In the genomic region with DNA sequence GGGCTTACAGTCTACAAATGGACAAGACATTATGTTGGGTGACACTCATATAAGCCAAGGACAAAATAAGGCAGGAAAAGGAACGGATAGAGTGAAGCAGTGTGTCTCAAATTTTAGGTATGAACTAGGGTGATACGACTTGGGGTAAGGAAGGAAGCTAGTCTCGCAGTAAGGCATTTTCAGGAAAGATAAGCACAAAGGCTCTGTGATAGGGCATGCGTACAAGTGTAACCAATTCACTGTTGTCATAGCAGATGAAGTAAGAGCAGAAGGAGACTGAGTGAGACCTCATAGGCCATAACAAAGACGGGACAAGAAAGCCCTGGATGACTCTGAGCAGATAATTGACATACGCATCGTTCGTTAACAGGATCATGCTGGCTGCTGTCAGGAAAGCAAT, we compare ENCODE assay signal across 28 mouse cellular contexts. TPM values are rescaled to one million over a fixed set of nuclear protein-coding genes. Genes with fewer than 3 reads are reported as not detected.
DNase-seq lines count a peak whose midpoint lies in the region; ATAC-seq lines count a peak whose summit lies in the region.
"Had no signal": no experiment of that assay in that cellular context is flagged by ENCODE, and none has a peak within 500 bp of the region (broad histone marks: within the 10 kb centered on the region; RNA-seq: fewer than 3 reads in every experiment).

No protein-coding gene starts in this region.

- peaks cover 65% of the 10 kb centered on the region for H3K36me3 ChIP-seq in liver, embryonic 12.5 days
- H3K36me3 ChIP-seq in liver, embryonic 16.5 days (ENCODE audit: control insufficient read depth, insufficient read depth): no peaks in the 10 kb centered on the region; the same call in 1 of the 2 replicates

- no peak overlapping the region for H3K4me2 ChIP-seq in liver, embryonic 12.5 days
- no peak overlapping the region for H3K4me2 ChIP-seq in liver, embryonic 16.5 days (ENCODE audit: low read depth, low read length)
- H3K4me2 ChIP-seq: embryonic facial prominence, embryonic 12.5 days; embryonic facial prominence, embryonic 15.5 days; forebrain, embryonic 12.5 days; forebrain, embryonic 15.5 days; heart, embryonic 13.5 days; hindbrain, embryonic 14.5 days had no signal

- H3K27me3 ChIP-seq in liver, embryonic 12.5 days (replicated peaks): no peaks in the 10 kb centered on the region
- H3K27me3 ChIP-seq in liver, embryonic 16.5 days (ENCODE audit: control insufficient read depth, insufficient read depth, low read depth, low read length): no peaks in the 10 kb centered on the region
- H3K27me3 ChIP-seq: embryonic facial prominence, embryonic 12.5 days; embryonic facial prominence, embryonic 15.5 days; forebrain, embryonic 12.5 days; forebrain, embryonic 15.5 days; heart, embryonic 13.5 days had no signal

- ATAC-seq in liver, embryonic 12.5 days: peak; percentile 67
- peak; percentile 95 for ATAC-seq in common myeloid progenitor, adult 5-6 weeks (replicated peaks; ENCODE audit: low read depth, poor library complexity, severe bottlenecking)
- ATAC-seq in liver, embryonic 16.5 days (ENCODE audit: low read depth): peak; percentile 35; the same call in 1 of the 2 replicates
- ATAC-seq: activated CD4-positive, CD25-positive, alpha-beta regulatory T cell, adult 4 months; CD4-positive, CD25-positive, alpha-beta regulatory T cell, adult 4 months; forebrain, embryonic 15.5 days; hindbrain, postnatal 0 days had no signal

- 48% methylated on average over 8 of the region's 8 CpGs for WGBS in liver, embryonic 12.5 days (ENCODE audit: insufficient replicate concordance)
- 39% methylated on average over 8 of the region's 8 CpGs for WGBS in liver, embryonic 16.5 days (ENCODE audit: insufficient replicate concordance)

- no peak overlapping the region for H3K9ac ChIP-seq in liver, embryonic 12.5 days
- no peak overlapping the region for H3K9ac ChIP-seq in liver, embryonic 16.5 days (ENCODE audit: low read depth, low read length)
- H3K9ac ChIP-seq: embryonic facial prominence, embryonic 12.5 days; embryonic facial prominence, embryonic 15.5 days; forebrain, embryonic 12.5 days; forebrain, embryonic 15.5 days; heart, embryonic 13.5 days; hindbrain, embryonic 14.5 days had no signal

- no peaks in the 10 kb centered on the region for H3K9me3 ChIP-seq in liver, embryonic 12.5 days (replicated peaks)
- H3K9me3 ChIP-seq in liver, embryonic 16.5 days (replicated peaks; ENCODE audit: control insufficient read depth, low read length): no peaks in the 10 kb centered on the region
- H3K9me3 ChIP-seq: embryonic facial prominence, embryonic 12.5 days; embryonic facial prominence, embryonic 15.5 days; forebrain, embryonic 12.5 days; forebrain, embryonic 15.5 days; heart, embryonic 10.5 days; heart, embryonic 13.5 days had no signal

- no peak overlapping the region for H3K4me3 ChIP-seq in liver, embryonic 12.5 days
- H3K4me3 ChIP-seq in liver, embryonic 16.5 days (ENCODE audit: low read depth, low read length): no peak overlapping the region
- H3K4me3 ChIP-seq: embryonic facial prominence, embryonic 12.5 days; embryonic facial prominence, embryonic 15.5 days; forebrain, embryonic 12.5 days; forebrain, embryonic 15.5 days; heart, adult 2 months; heart, embryonic 10.5 days; heart, embryonic 13.5 days had no signal

- DNase-seq in liver (no peak), 416B (ENCODE audit: low read depth) (peak; percentile 22)
- DNase-seq in frontal cortex, postnatal 25 days (ENCODE audit: low spot score in 2 of 2): no peak
- no peak for DNase-seq in thymus, adult 18-20 months
- no peak for DNase-seq in testis, postnatal 14 days (ENCODE audit: low spot score)
- DNase-seq: adrenal gland, adult 8-10 months; adrenal gland, postnatal 36 days; cerebellum, adult 18-20 months; cerebellum, adult 9-10 months; cerebellum, postnatal 14 days; gastrocnemius, postnatal 10 days; gastrocnemius, postnatal 36 days; heart, adult 2 months; heart, postnatal 14 days; heart, postnatal 4 days had no signal

- no peak overlapping the region for H3K27ac ChIP-seq in liver, embryonic 12.5 days
- H3K27ac ChIP-seq in liver, embryonic 16.5 days (ENCODE audit: low read length): no peak overlapping the region
- H3K27ac ChIP-seq: embryonic facial prominence, embryonic 12.5 days; embryonic facial prominence, embryonic 15.5 days; forebrain, embryonic 12.5 days; forebrain, embryonic 15.5 days; heart, adult 2 months; heart, embryonic 10.5 days; heart, embryonic 13.5 days; hindbrain, embryonic 14.5 days; hindbrain, postnatal 0 days had no signal

- peaks cover 3% of the 10 kb centered on the region; the same call in 1 of the 2 replicates for H3K4me1 ChIP-seq in liver, embryonic 12.5 days
- H3K4me1 ChIP-seq in liver, embryonic 16.5 days (ENCODE audit: control insufficient read depth, low read depth, low read length): no peaks in the 10 kb centered on the region
- H3K4me1 ChIP-seq: embryonic facial prominence, embryonic 12.5 days; embryonic facial prominence, embryonic 15.5 days; forebrain, embryonic 12.5 days; forebrain, embryonic 15.5 days; heart, embryonic 10.5 days; heart, embryonic 13.5 days had no signal

RNA-seq across cellular contexts. Expression of a gene that starts 20.9 kb away (rescaled TPM):
- 18.0 and 21.2 TPM in 2 replicates for polyA plus RNA-seq in liver, embryonic 12.5 days (2016; fragmentation: Nextera tagmentation; extraction: Ambion mirVana)
- 50.0 and 54.4 TPM in 2 replicates for total RNA-seq in common myeloid progenitor, adult 5-6 weeks (2017)
- 10.2 and 11.1 TPM in 2 replicates for polyA plus RNA-seq in liver, embryonic 16.5 days (2015; fragmentation: Nextera tagmentation; extraction: Ambion mirVana)

RNA-seq across cellular contexts. Expression of a gene that starts 40.3 kb away (rescaled TPM):
- polyA plus RNA-seq in liver, embryonic 12.5 days (2016; fragmentation: Nextera tagmentation; extraction: Ambion mirVana): 12.3 and 13.0 TPM in 2 replicates
- 5.8 and 13.2 TPM in 2 replicates for total RNA-seq in common myeloid progenitor, adult 5-6 weeks (2017)
- polyA plus RNA-seq in liver, embryonic 16.5 days (2015; fragmentation: Nextera tagmentation; extraction: Ambion mirVana): 5.0 and 6.9 TPM in 2 replicates

Comparison
In these comparisons a context has a peak if more than half of its experiments do, and no peak if none do; other contexts are left out.
1. ATAC-seq: peak in every context shown above with its lines; median percentile 95 in common myeloid progenitor, adult 5-6 weeks; 67 in liver, embryonic 12.5 days; 35 in liver, embryonic 16.5 days.